Mouse (Mus musculus) CH12.LX (cell line): Measurements from ENCODE around the gene Hs3st6.

Experiments used
- CTCF ChIP-seq, 2 experiments: IDR thresholded peaks in 1 of 2; conservative IDR thresholded peaks in 1 of 2; 2 replicates each; pipeline ENCODE4 v1.5.1; 2011 to 2012; ENCODE audit warnings: low read depth in 2 of 2, low read length in 2 of 2, improper control_type of control experiment in 1 of 2, inconsistent platforms in 1 of 2, mild to moderate bottlenecking in 1 of 2, moderate library complexity in 1 of 2
- JUND ChIP-seq: conservative IDR thresholded peaks from 2 replicates; pipeline ENCODE4 v1.6.1; 2011; ENCODE audit warnings: low read depth, low read length, improper control_type of control experiment
- RAD21 ChIP-seq: IDR thresholded peaks from 2 replicates; pipeline ENCODE4 v1.6.1; 2011; ENCODE audit warnings: low read depth, mild to moderate bottlenecking, low read length, improper control_type of control experiment, moderate library complexity
- TCF12 ChIP-seq: IDR thresholded peaks from 2 replicates; pipeline ENCODE4 v1.6.1; 2014; ENCODE audit warnings: low read depth, mild to moderate bottlenecking, inconsistent platforms, low read length, improper control_type of control experiment
- ZNF384 ChIP-seq: IDR thresholded peaks from 2 replicates; pipeline ENCODE4 v1.6.1; 2012; ENCODE audit warnings: low read depth, low read length, improper control_type of control experiment, inconsistent platforms

DNA sequence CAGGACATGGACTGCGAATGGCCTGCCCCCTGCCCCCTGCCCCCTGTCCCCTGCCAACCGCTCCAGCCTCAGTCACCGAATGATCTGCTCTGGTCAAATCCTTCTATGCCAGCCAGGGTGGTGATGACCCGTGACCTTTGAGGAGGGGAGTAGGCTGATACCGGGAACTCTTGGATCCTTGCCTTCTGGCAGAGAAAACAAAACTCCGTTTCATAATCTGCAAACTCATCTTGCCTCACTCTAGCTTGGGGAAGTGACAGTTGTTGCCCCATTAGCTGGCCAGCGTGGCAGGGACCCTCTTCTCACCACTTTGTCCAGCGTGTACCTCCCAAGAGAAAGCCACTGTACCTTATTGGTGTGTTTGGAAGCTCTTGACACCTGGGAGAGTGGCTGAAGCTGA lies 10.5 kb upstream of the Hs3st6 start:
- TF ChIP-seq CTCF (conservative IDR thresholded peaks at IDR 0.05 in 1 of 2, IDR thresholded peaks at IDR 0.05 in 1 of 2; ENCODE audit: low read depth in 2 of 2, low read length in 2 of 2) = no peak
- no peak for TF ChIP-seq ZNF384
- TF ChIP-seq JUND = no peak
- no peak for TF ChIP-seq RAD21
- TF ChIP-seq TCF12 = no peak
